Mouse (Mus musculus) spleen, adult 18-20 months (tissue): Measurements from ENCODE around the gene Clhc1.

Experiments
- DNase-seq, 2 experiments: peaks; one replicate each; pipeline ENCODE4 v3.0.0; 2022; ENCODE audit warnings: mixed read lengths in 2 of 2

Clhc1 gene

GRCm38 (mm10) chr11:29563406-29563805 lies 15.7 kb downstream of the Clhc1 start:
- DNase-seq, result no peak

DNA sequence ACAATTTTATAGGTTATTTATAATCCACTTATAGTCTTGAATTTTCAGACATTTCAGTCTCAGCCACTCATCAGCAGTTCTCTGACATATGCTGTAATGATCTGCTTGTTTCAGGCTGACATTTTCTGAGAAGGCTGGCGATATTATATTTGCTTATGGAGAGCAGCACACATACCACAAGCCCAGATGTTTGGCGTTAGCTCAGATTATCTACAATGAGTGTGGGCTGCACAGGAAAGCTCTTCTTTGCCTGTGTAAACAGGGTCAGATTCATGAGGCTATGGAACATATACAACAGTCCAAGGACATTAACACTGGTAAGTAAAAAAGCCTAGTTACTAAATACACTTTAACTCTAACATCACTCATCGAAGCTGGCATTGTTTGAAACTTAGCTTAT lies 23.8 kb downstream of the Clhc1 start:
- no peak for DNase-seq

DNA sequence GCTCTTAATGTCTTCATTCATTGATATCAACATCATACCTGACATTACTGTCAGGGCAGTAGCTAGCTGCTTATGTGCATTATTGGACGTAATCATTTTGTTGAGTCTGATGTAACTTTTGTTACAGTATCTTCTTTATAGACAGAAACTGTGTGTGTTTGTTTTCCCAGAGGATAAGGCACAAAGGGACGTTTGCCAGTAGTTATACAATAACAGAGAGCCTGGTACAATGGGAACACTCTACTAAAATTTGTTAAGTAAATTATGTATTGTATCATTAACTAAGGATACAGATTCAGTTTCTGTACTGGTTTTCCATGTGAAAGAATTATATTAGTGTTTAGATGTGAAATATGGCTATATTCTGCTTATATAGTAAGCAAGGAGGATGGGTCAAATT lies 24.9 kb downstream of the Clhc1 start:
- DNase-seq, result no peak

GRCm38 (mm10) chr11:29579610-29580009 lies 31.9 kb downstream of the Clhc1 start:
- peak in 1 of 2 experiments; percentile 11 for DNase-seq

DNA sequence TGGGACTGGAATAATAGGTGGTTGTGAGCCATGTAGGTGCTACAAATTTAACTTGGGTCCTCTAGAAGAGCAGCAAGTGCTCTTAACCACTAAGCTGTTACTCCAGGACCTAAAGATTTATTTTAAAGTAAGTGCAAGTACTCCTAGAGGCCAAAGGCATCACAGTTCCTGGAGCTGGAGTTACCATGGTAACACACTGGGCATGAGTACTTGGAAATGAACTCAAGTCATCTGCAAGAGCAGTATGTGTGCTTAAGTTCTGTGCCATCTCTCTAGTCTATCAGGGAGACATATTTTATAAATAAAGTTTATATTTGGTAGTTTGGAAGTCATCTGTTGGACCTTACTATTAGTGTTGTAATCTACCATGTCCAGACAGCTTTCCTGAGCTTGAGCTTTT lies 47.5 kb downstream of the Clhc1 start:
- no peak for DNase-seq

- no peak for DNase-seq
Measured at GRCm38 (mm10) chr11:29597159-29597558, 49.4 kb downstream of the Clhc1 start.

- no peak for DNase-seq
Measured at GRCm38 (mm10) chr11:29599000-29599399, 51.2 kb downstream of the Clhc1 start.

DNA sequence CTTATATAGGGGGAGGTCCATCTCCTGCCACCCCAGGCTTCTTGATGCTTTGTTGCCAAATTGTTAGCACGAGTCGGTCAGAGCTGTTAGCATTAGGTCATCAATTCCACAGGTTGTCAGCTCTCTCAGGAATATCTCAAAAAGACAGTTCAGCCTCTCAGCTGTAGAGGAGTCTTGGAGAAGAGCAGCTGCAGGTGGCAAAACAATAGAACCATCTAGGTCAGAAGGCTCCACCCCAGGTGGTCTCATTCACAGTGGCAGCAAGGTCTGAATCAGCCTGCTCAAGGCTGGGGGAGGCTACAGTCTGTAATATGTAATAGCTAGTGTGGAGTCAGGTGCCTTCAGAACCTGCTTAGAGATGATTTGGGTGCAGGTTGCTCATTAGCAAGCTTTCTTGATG lies 55.8 kb downstream of the Clhc1 start:
- DNase-seq, result no peak

- no peak for DNase-seq
Measured at GRCm38 (mm10) chr11:29607465-29607990, 59.8 kb downstream of the Clhc1 start.

DNA sequence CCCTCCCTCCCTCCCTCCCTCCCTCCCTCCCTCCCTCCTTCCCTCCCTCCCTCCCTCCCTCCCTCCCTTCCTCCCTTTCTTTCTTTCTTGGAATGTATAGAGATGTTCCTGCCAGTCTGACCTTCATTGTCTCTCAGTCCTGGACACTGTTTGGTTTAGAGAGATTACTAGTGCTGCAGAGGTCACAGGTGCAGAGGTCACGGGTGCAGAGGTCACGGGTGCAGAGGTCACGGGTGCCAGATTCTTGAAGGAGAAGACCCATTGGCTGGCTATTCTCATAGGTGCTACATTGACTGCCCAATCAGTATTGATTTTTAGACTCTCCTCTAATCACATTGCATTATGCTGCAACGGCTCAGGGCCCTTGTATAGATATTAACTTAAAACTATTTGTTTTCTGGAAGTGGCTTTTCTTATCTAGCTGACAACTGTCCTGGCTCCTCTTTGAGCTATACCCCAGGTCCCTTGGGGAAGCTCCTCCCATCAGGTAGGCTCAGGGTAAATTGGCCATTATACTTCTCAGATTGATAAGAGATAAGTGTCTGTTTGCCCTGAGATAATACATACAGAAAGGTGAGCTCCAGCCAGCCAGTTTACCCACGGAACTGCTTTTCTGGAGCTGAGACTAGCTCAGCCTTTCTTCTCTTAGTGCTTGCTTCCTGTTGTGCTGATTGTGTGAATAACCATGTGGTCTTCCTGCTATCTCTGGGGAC lies 62.2 kb downstream of the Clhc1 start:
- DNase-seq, result no peak

GRCm38 (mm10) chr11:29612007-29612406 lies 64.3 kb downstream of the Clhc1 start:
- no peak for DNase-seq

GRCm38 (mm10) chr11:29613185-29613735 lies 65.5 kb downstream of the Clhc1 start:
- DNase-seq, result no peak

- DNase-seq, result no peak
Measured at GRCm38 (mm10) chr11:29614217-29614924, 66.6 kb downstream of the Clhc1 start.

- no peak for DNase-seq
Measured at GRCm38 (mm10) chr11:29622030-29622790, 74.5 kb downstream of the Clhc1 start.

DNA sequence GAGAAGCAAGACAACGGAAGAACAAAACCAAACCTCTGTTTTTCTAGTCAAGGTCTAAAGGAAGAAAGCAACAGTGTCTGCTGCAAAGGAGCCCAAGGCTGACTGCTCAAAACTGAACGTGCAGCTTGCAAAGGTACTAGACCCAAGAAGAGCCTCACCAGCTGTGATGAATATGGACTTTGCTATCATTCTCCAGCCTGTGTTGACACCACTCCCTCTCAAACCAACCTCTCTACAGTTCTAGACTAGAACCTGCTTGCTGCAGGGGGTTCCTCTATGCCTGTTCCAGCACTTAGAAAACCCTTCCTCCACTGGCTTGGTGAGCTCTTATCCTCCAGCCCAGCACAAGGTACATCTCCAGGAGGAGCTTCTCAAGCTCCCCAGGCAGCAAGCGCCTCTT lies 75.6 kb downstream of the Clhc1 start:
- no peak for DNase-seq

DNA sequence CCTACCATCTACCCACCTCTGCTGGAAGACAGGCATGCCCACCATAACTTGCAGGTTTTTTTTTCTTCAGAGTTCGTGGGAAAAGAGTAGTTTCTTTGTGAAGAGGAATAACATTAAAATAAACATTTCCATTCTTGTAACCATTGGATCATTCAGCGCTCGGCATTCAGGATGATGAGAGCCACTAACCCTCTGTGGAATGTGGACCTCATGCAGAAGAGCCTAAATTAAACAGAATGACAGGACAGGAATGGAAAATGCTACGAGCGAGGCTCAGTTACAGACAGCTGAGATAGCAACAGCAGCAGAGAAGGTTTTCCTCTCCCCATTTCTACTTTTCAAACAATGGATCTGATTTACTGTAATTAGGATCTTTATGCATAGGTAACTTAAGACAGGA lies 78.8 kb downstream of the Clhc1 start:
- DNase-seq, result no peak

- DNase-seq, result no peak
Measured at GRCm38 (mm10) chr11:29627706-29628105, 80.0 kb downstream of the Clhc1 start.
